Comparison of ENCODE assay signal across 10 mouse cellular contexts in genomic region chr3:157215937-157216719, GRCm38 (mm10).
A peak's percentile ranks its signal among the peaks of the same experiment; 100 is the strongest.
DNase-seq lines count a peak whose midpoint lies in the region; ATAC-seq and TF ChIP-seq lines count a peak whose summit lies in the region.
"Had no signal": no experiment of that assay in that cellular context is flagged by ENCODE, and none has a peak within 500 bp of the region (broad histone marks: within the 10 kb centered on the region; RNA-seq: fewer than 3 reads in every experiment).

No protein-coding gene starts in this region.

- peak; percentile 37; the same call in 1 of the 2 replicates for TF ChIP-seq CTCF in intestine, postnatal 0 days (IDR thresholded peaks at IDR 0.05; ENCODE audit: low read depth)

- no peak overlapping the region for H3K27ac ChIP-seq in intestine, postnatal 0 days (ENCODE audit: low read depth, low read length)
- no peak overlapping the region for H3K27ac ChIP-seq in intestine, embryonic 16.5 days (ENCODE audit: low read length)
- H3K27ac ChIP-seq in neural tube, embryonic 14.5 days (ENCODE audit: low read depth, low read length): no peak overlapping the region
- no peak overlapping the region for H3K27ac ChIP-seq in neural tube, embryonic 15.5 days (replicated peaks)
- H3K27ac ChIP-seq in hindbrain, embryonic 15.5 days (replicated peaks): peak overlapping the region; percentile 62
- H3K27ac ChIP-seq: liver, embryonic 14.5 days had no signal

- no peaks in the 10 kb centered on the region for H3K27me3 ChIP-seq in intestine, postnatal 0 days (replicated peaks; ENCODE audit: control insufficient read depth, insufficient read depth, low read length)
- no peaks in the 10 kb centered on the region for H3K27me3 ChIP-seq in intestine, embryonic 16.5 days (replicated peaks; ENCODE audit: control insufficient read depth, insufficient read depth, low read length)
- no peaks in the 10 kb centered on the region for H3K27me3 ChIP-seq in neural tube, embryonic 14.5 days (ENCODE audit: control insufficient read depth, insufficient read depth, low read length)
- no peaks in the 10 kb centered on the region for H3K27me3 ChIP-seq in neural tube, embryonic 15.5 days (replicated peaks)
- no peaks in the 10 kb centered on the region for H3K27me3 ChIP-seq in hindbrain, embryonic 15.5 days

- no peak for ATAC-seq in intestine, postnatal 0 days
- no peak for ATAC-seq in intestine, embryonic 16.5 days
- peak; percentile 59; the same call in 1 of the 2 replicates for ATAC-seq in neural tube, embryonic 14.5 days (ENCODE audit: low read depth)
- no peak for ATAC-seq in neural tube, embryonic 15.5 days (ENCODE audit: low FRiP score)
- ATAC-seq in hindbrain, embryonic 15.5 days (ENCODE audit: low FRiP score, low read depth): peak; percentile 64; the same call in 1 of the 2 replicates
- no peak for ATAC-seq in megakaryocyte progenitor cell, adult 5-6 weeks (replicated peaks; ENCODE audit: poor library complexity)

- H3K36me3 ChIP-seq in intestine, postnatal 0 days (ENCODE audit: control insufficient read depth, insufficient read depth): no peaks in the 10 kb centered on the region
- H3K36me3 ChIP-seq in intestine, embryonic 16.5 days (ENCODE audit: control insufficient read depth, insufficient read depth, low read length): no peaks in the 10 kb centered on the region
- no peaks in the 10 kb centered on the region for H3K36me3 ChIP-seq in neural tube, embryonic 14.5 days (ENCODE audit: control insufficient read depth, insufficient read depth, low read length)
- no peaks in the 10 kb centered on the region for H3K36me3 ChIP-seq in neural tube, embryonic 15.5 days
- H3K36me3 ChIP-seq in hindbrain, embryonic 15.5 days: no peaks in the 10 kb centered on the region

- H3K4me1 ChIP-seq in intestine, postnatal 0 days (replicated peaks; ENCODE audit: control insufficient read depth, insufficient read depth, low read length): no peaks in the 10 kb centered on the region
- H3K4me1 ChIP-seq in intestine, embryonic 16.5 days (ENCODE audit: control insufficient read depth, insufficient read depth, low read length): no peaks in the 10 kb centered on the region
- H3K4me1 ChIP-seq in neural tube, embryonic 14.5 days (ENCODE audit: control insufficient read depth, insufficient read depth, low read length): peaks cover 14% of the 10 kb centered on the region; the same call in 1 of the 2 replicates
- H3K4me1 ChIP-seq in neural tube, embryonic 15.5 days: peaks cover 23% of the 10 kb centered on the region
- H3K4me1 ChIP-seq in hindbrain, embryonic 15.5 days (replicated peaks): peaks cover 23% of the 10 kb centered on the region

- no peak overlapping the region for H3K4me2 ChIP-seq in intestine, postnatal 0 days (replicated peaks; ENCODE audit: low read depth)
- H3K4me2 ChIP-seq in intestine, embryonic 16.5 days (ENCODE audit: low read depth, low read length): no peak overlapping the region
- H3K4me2 ChIP-seq in neural tube, embryonic 14.5 days (ENCODE audit: low read depth, low read length): no peak overlapping the region
- H3K4me2 ChIP-seq in neural tube, embryonic 15.5 days: no peak overlapping the region
- no peak overlapping the region for H3K4me2 ChIP-seq in hindbrain, embryonic 15.5 days
- H3K4me2 ChIP-seq: heart, embryonic 11.5 days had no signal

- WGBS in intestine, postnatal 0 days: 52% methylated on average over 5 of the region's 5 CpGs
- 62% methylated on average over 5 of the region's 5 CpGs for WGBS in intestine, embryonic 16.5 days
- 36% methylated on average over 5 of the region's 5 CpGs for WGBS in neural tube, embryonic 14.5 days
- WGBS in neural tube, embryonic 15.5 days: 38% methylated on average over 5 of the region's 5 CpGs
- 41% methylated on average over 5 of the region's 5 CpGs for WGBS in hindbrain, embryonic 15.5 days

- DNase-seq in adrenal gland, adult (ENCODE audit: inconsistent age in 2 of 2, low spot score in 1 of 2): no peak
- DNase-seq in ovary, postnatal 14 days (ENCODE audit: low spot score): no peak

- H3K9ac ChIP-seq in intestine, postnatal 0 days (ENCODE audit: low read depth, low read length): no peak overlapping the region
- H3K9ac ChIP-seq in intestine, embryonic 16.5 days (ENCODE audit: low read depth, low read length): no peak overlapping the region
- H3K9ac ChIP-seq in neural tube, embryonic 14.5 days (replicated peaks; ENCODE audit: low read depth, low read length): no peak overlapping the region
- no peak overlapping the region for H3K9ac ChIP-seq in neural tube, embryonic 15.5 days (replicated peaks)
- no peak overlapping the region for H3K9ac ChIP-seq in hindbrain, embryonic 15.5 days
- H3K9ac ChIP-seq: liver, embryonic 14.5 days had no signal

- no peak overlapping the region for H3K4me3 ChIP-seq in intestine, postnatal 0 days (ENCODE audit: low read depth, low read length)
- no peak overlapping the region for H3K4me3 ChIP-seq in intestine, embryonic 16.5 days (ENCODE audit: low read length)
- H3K4me3 ChIP-seq in neural tube, embryonic 14.5 days (ENCODE audit: low read depth, low read length): no peak overlapping the region
- H3K4me3 ChIP-seq in neural tube, embryonic 15.5 days (replicated peaks): no peak overlapping the region
- no peak overlapping the region for H3K4me3 ChIP-seq in hindbrain, embryonic 15.5 days

- H3K9me3 ChIP-seq in intestine, postnatal 0 days (ENCODE audit: control insufficient read depth): no peaks in the 10 kb centered on the region
- H3K9me3 ChIP-seq in intestine, embryonic 16.5 days (ENCODE audit: control insufficient read depth, low read length): no peaks in the 10 kb centered on the region
- no peaks in the 10 kb centered on the region for H3K9me3 ChIP-seq in neural tube, embryonic 14.5 days (ENCODE audit: control insufficient read depth, low read length)
- H3K9me3 ChIP-seq in neural tube, embryonic 15.5 days (replicated peaks): no peaks in the 10 kb centered on the region
- H3K9me3 ChIP-seq in hindbrain, embryonic 15.5 days: no peaks in the 10 kb centered on the region

Comparison
In these comparisons a context has a peak if more than half of its experiments do, and no peak if none do; other contexts are left out.
1. ATAC-seq: peak in neural tube, embryonic 14.5 days (single experiment) and hindbrain, embryonic 15.5 days (single experiment); none in intestine, postnatal 0 days (single experiment), intestine, embryonic 16.5 days (single experiment), neural tube, embryonic 15.5 days (single experiment) and megakaryocyte progenitor cell, adult 5-6 weeks (single experiment).